Mouse (Mus musculus) lung, embryonic 14.5 days (tissue): ENCODE results near the gene Srgap3. TPM values are rescaled to one million over a fixed set of nuclear protein-coding genes. Genes with fewer than 3 reads are reported as not detected.

Experiments
- ATAC-seq: fragments of 200-750 bp; cut with Nextera tagmentation; 2 replicates; pipeline ENCODE4 v1.8.0; 2017; ENCODE audit warnings: mild to moderate bottlenecking, moderate TSS enrichment, moderate library complexity; ENCODE audit not compliant: insufficient read depth
- DNase-seq: peaks from one replicate; pipeline ENCODE4 v3.0.0-alpha.2; 2015
- H3K27ac ChIP-seq: fragments of 300-500 bp; sonication (generic); 2 replicates; pipeline ENCODE4 v1.5.1; 2014; ENCODE audit warnings: low read depth, mild to moderate bottlenecking, moderate library complexity
- H3K27me3 ChIP-seq: fragments of 300-500 bp; sonication (generic); 2 replicates; pipeline ENCODE4 v1.6.1; 2014; ENCODE audit warnings: low read length, control low read depth; ENCODE audit not compliant: insufficient read depth
- H3K36me3 ChIP-seq: fragments of 300-500 bp; sonication (generic); 2 replicates; pipeline ENCODE4 v1.6.1; 2014; ENCODE audit warnings: control low read depth; ENCODE audit not compliant: insufficient read depth
- H3K4me1 ChIP-seq: fragments of 300-500 bp; sonication (generic); 2 replicates; pipeline ENCODE4 v1.6.1; 2014; ENCODE audit warnings: antibody characterized with exemption, control low read depth; ENCODE audit not compliant: insufficient read depth
- H3K4me2 ChIP-seq: fragments of 300-500 bp; sonication (generic); 2 replicates; pipeline ENCODE4 v1.6.1; 2014; ENCODE audit warnings: mild to moderate bottlenecking
- H3K4me3 ChIP-seq: fragments of 300-500 bp; sonication (generic); 2 replicates; pipeline ENCODE4 v1.5.1; 2014; ENCODE audit warnings: low read depth, low read length
- H3K9ac ChIP-seq: fragments of 300-500 bp; sonication (generic); 2 replicates; pipeline ENCODE4 v1.6.1; 2014
- H3K9me3 ChIP-seq: fragments of 300-500 bp; sonication (generic); 2 replicates; pipeline ENCODE4 v1.6.1; 2016; ENCODE audit warnings: low read depth, low read length, control low read depth
- CTCF ChIP-seq: IDR thresholded peaks from 2 replicates; pipeline ENCODE4 v1.5.1; 2016; ENCODE audit warnings: antibody characterized with exemption, low read depth
- WGBS: fragments of 180-500 bp; shearing (Covaris S2); extraction: QIAGEN DNeasy Blood & Tissue Kit; methylation state at CpG from one replicate; pipeline ENCODE4 v1.1.7; 2014; 5-methylcytosine and 5-hydroxymethylcytosine counted together
- polyA plus RNA-seq: library from polyadenylated mRNA; unstranded; fragments of >200 nt; fragmentation: Nextera tagmentation; extraction: Ambion mirVana; gene quantifications from 2 replicates; pipeline ENCODE4 v1.2.1, GENCODE M21; 2014

Gene Srgap3
- polyA plus RNA-seq, 1 experiment from 2014 or later, result 5.5 TPM

GRCm38 (mm10) chr6:112684065-112684464 is 263.0 kb downstream of the Srgap3 start:
- Histone ChIP-seq H3K27ac (no peak overlapping the region), H3K27me3 (no peaks in the 10 kb centered on the region), H3K9me3 (no peaks in the 10 kb centered on the region), H3K4me2 (no peak overlapping the region), H3K9ac (no peak overlapping the region), H3K4me3 (no peak overlapping the region), H3K4me1 (no peaks in the 10 kb centered on the region), H3K36me3 (peaks cover 64% of the 10 kb centered on the region)
- 60% methylated on average over 2 of the region's 2 CpGs for WGBS
- ATAC-seq (no peak), DNase-seq (no peak)
- TF ChIP-seq CTCF, result no peak

Other genes with a start within 250 kb of the Srgap3 start
- 41.6 and 46.3 TPM in 2 replicates for gene Thumpd3, start 99.0 kb upstream of the Srgap3 start, polyA plus RNA-seq
- gene Setd5, start 130.1 kb upstream of the Srgap3 start, polyA plus RNA-seq, result 96.9 and 102 TPM in 2 replicates
- 0.61 and 0.80 TPM in 2 replicates for gene Lhfpl4, start 248.1 kb upstream of the Srgap3 start, polyA plus RNA-seq